ENCODE assay signal across 8 mouse cellular contexts in the genomic region with DNA sequence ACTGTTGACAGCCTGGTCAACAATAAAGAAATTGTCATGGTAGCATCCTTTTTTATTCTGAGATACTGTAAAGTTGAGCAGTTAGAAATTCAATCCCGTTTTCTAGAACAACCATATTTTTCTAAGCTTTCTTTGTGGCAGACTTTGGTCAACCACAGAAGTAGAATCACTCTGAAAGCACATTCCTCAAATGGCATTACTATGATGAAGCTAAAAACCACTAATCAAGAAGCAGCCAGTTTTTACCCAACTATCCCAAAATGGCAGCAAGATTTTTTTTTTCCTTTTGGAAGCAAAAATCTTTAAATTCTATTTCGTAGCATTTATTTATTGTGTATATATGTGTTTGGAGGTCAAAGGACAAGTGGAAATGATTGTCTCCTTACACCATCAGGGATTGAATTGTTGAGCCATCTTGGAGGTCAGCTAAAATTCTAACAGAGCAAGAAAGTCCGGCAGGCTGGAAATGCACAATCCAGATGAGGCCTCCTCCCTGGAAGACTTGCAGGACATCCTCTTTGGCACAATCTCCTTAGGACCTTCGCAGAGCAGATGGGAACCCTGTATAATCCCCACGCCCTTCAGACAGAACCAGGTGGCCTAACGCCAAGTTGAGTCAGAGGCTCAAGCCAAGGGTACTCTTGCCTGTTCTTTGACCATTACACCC. TPM values are rescaled to one million over a fixed set of nuclear protein-coding genes. Genes with fewer than 3 reads are reported as not detected.
A peak's percentile ranks its signal among the peaks of the same experiment; 100 is the strongest.
DNase-seq lines count a peak whose midpoint lies in the region; ATAC-seq and TF ChIP-seq lines count a peak whose summit lies in the region.

No protein-coding gene starts in this region.

- peaks cover 43% of the 10 kb centered on the region for H3K4me1 ChIP-seq in erythroblast, embryonic 14.5 days (ENCODE audit: control insufficient read depth)
- peaks cover 8% of the 10 kb centered on the region for H3K4me1 ChIP-seq in testis, adult 2 months (ENCODE audit: control insufficient read depth, insufficient read depth, low read length)
- peaks cover 42% of the 10 kb centered on the region for H3K4me1 ChIP-seq in liver, embryonic 12.5 days

- DNase-seq in testis, postnatal 10 days (ENCODE audit: low spot score) = no peak
- DNase-seq in gastrocnemius, postnatal 4 days (ENCODE audit: low spot score in 2 of 2) = no peak
- DNase-seq in thymus, postnatal 10 days (ENCODE audit: low spot score in 2 of 2) = no peak
- no peak for DNase-seq in thymus, postnatal 4 days

- H3K27me3 ChIP-seq in erythroblast, embryonic 14.5 days (ENCODE audit: control insufficient read depth) = no peaks in the 10 kb centered on the region
- no peaks in the 10 kb centered on the region for H3K27me3 ChIP-seq in testis, adult 2 months (ENCODE audit: control insufficient read depth, insufficient read depth, low read length)
- H3K27me3 ChIP-seq in liver, embryonic 12.5 days (replicated peaks) = no peaks in the 10 kb centered on the region

- peaks cover 2% of the 10 kb centered on the region; the same call in 1 of the 2 replicates for H3K36me3 ChIP-seq in erythroblast, embryonic 14.5 days (ENCODE audit: control insufficient read depth)
- no peaks in the 10 kb centered on the region for H3K36me3 ChIP-seq in testis, adult 2 months (ENCODE audit: control insufficient read depth, insufficient read depth, low read length)
- no peaks in the 10 kb centered on the region for H3K36me3 ChIP-seq in liver, embryonic 12.5 days

- no peak for TF ChIP-seq CTCF in testis, adult 2 months (IDR thresholded peaks at IDR 0.05; ENCODE audit: control insufficient read depth, insufficient read depth, insufficient replicate concordance, low read depth, low read length)

- H3K27ac ChIP-seq in testis, adult 2 months (ENCODE audit: control insufficient read depth, insufficient read depth, low read depth, low read length) = peak overlapping the region; percentile 92
- peak overlapping the region; percentile 85 for H3K27ac ChIP-seq in liver, embryonic 12.5 days

- ATAC-seq in erythroblast, adult 5-6 weeks (replicated peaks; ENCODE audit: low FRiP score, poor library complexity, severe bottlenecking) = no peak
- ATAC-seq in liver, embryonic 12.5 days = no peak

- H3K4me3 ChIP-seq in erythroblast, embryonic 14.5 days (replicated peaks) = peak overlapping the region; percentile 94
- peak overlapping the region; percentile 93 for H3K4me3 ChIP-seq in testis, adult 2 months (ENCODE audit: control insufficient read depth, low read depth, low read length)
- H3K4me3 ChIP-seq in liver, embryonic 12.5 days = peak overlapping the region; percentile 87

- TF ChIP-seq POLR2A in testis, adult 2 months (IDR thresholded peaks at IDR 0.05; ENCODE audit: control insufficient read depth, low read depth, low read length) = no peak

- H3K4me2 ChIP-seq in liver, embryonic 12.5 days = peak overlapping the region; percentile 79

- 22% methylated on average over 6 of the region's 6 CpGs for WGBS in liver, embryonic 12.5 days (ENCODE audit: insufficient replicate concordance)

- peak overlapping the region; percentile 92 for H3K9ac ChIP-seq in liver, embryonic 12.5 days

- no peaks in the 10 kb centered on the region for H3K9me3 ChIP-seq in erythroblast, embryonic 14.5 days (ENCODE audit: control insufficient read depth, low read length)
- H3K9me3 ChIP-seq in liver, embryonic 12.5 days (replicated peaks) = no peaks in the 10 kb centered on the region

RNA-seq across cellular contexts. Expression of a gene that starts 0.8 kb away (rescaled TPM):
- 0.20 and 0.43 TPM in 2 replicates for polyA plus RNA-seq in erythroblast, embryonic 14.5 days (2012)
- 54.8 and 59.8 TPM in 2 replicates for total RNA-seq in erythroblast, adult 5-6 weeks (2015; ENCODE audit: low replicate concordance)
- 29.2 and 32.8 TPM in 2 replicates for total RNA-seq in erythroblast, adult 5-6 weeks (2017; ENCODE audit: low replicate concordance)
- polyA plus RNA-seq in testis, adult 2 months (2012; rRNA removed) = 10.2 and 12.7 TPM in 2 replicates
- 112 and 121 TPM in 2 replicates for polyA plus RNA-seq in liver, embryonic 12.5 days (2016; fragmentation: Nextera tagmentation; extraction: Ambion mirVana)
- 100 to 1,000 TPM; 108 to 135 TPM for total RNA-seq in gastrocnemius, postnatal 4 days (2021)
